Mouse (Mus musculus) liver, embryonic 14 days (tissue): Measurements from ENCODE around the gene Tbc1d9. TPM values are rescaled to one million over a fixed set of nuclear protein-coding genes. Genes with fewer than 3 reads are reported as not detected.

Experiments used
- polyA plus RNA-seq: library from polyadenylated mRNA; depleted of rRNA; stranded (reverse); fragments of >200 nt; gene quantifications from 2 replicates; pipeline ENCODE4 v1.2.3, GENCODE M21; 2012; rRNA removed

Tbc1d9 gene
- 0.87 and 1.3 TPM in 2 replicates for polyA plus RNA-seq

GRCm38 (mm10) chr8:83165235-83165930, at the start of gene Tbc1d9:
Gene Tbc1d9 (plus strand): TSS chr8:83165352.

GRCm38 (mm10) chr8:83165931-83166867, 1.0 kb downstream of the Tbc1d9 start, which contains the start of gene Gm10645:
Gene Gm10645 (minus strand): TSS chr8:83166170.

GRCm38 (mm10) chr8:83290176-83290575, 125.0 kb downstream of the Tbc1d9 start, which contains the start of gene Ucp1:
Gene Ucp1 (plus strand): TSS chr8:83290352.

Other genes starting within 250 kb of the Tbc1d9 start
- gene Gm10645, start 818 bp downstream of the Tbc1d9 start, polyA plus RNA-seq, result 0.08 and 0.16 TPM in 2 replicates
- gene Ucp1, start 125.0 kb downstream of the Tbc1d9 start, polyA plus RNA-seq, result not detected in 2 replicates
- 3.2 and 3.7 TPM in 2 replicates for gene Elmod2, start 167.1 kb downstream of the Tbc1d9 start, polyA plus RNA-seq
- gene Mgat4d, start 183.1 kb downstream of the Tbc1d9 start, polyA plus RNA-seq, result not detected in 2 replicates
- gene Clgn, start 224.5 kb downstream of the Tbc1d9 start, polyA plus RNA-seq, result 0.29 and 0.35 TPM in 2 replicates